In the genomic region with DNA sequence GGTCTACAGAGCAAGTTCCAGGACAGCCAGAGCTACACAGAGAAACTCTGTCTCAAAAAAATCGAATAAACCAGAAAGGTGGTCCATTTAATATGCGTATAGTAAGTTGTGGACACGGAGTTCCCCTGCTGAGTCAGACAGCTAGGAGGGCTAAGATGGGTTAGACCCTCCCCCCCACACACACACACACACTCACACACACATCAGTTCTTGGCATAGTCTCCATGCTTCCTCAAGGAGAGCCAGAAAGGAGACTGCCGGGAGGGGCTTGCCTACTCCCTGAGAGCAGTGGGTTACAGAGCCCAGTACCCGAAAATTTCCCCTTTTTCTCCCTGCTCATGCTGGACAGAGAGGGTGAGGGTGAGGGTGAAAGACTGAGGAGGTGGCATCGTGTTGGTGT, we compare ENCODE assay signal across 12 mouse cellular contexts. TPM values are rescaled to one million over a fixed set of nuclear protein-coding genes. Genes with fewer than 3 reads are reported as not detected.
"Had no signal": no experiment of that assay in that cellular context is flagged by ENCODE, and none has a peak within 500 bp of the region (broad histone marks: within the 10 kb centered on the region; RNA-seq: fewer than 3 reads in every experiment).

No protein-coding gene starts in this region.

- ATAC-seq: liver, embryonic 12.5 days; midbrain, embryonic 15.5 days had no signal

- H3K9ac ChIP-seq: midbrain, embryonic 15.5 days had no signal

- DNase-seq: kidney, adult 8-10 months; kidney, postnatal 25 days; lung, postnatal 36 days; right cerebral cortex, postnatal 14 days; thymus, adult 18-20 months; thymus, postnatal 14 days had no signal

- H3K4me3 ChIP-seq: left cerebral cortex, adult 2 months had no signal

- H3K27ac ChIP-seq: left cerebral cortex, adult 2 months; liver, embryonic 12.5 days; lung, embryonic 15.5 days; midbrain, embryonic 15.5 days had no signal

- H3K36me3 ChIP-seq: lung, embryonic 15.5 days; midbrain, embryonic 15.5 days had no signal

- H3K9me3 ChIP-seq: limb, embryonic 10.5 days; lung, embryonic 15.5 days; midbrain, embryonic 15.5 days had no signal

RNA-seq across cellular contexts. Expression of a gene that starts 37.9 kb away (rescaled TPM):
- polyA plus RNA-seq: midbrain, embryonic 15.5 days; neural tube, embryonic 14.5 days had no signal
